Mouse (Mus musculus): ENCODE results near the gene Gcsam. TPM values are rescaled to one million over a fixed set of nuclear protein-coding genes. Genes with fewer than 3 reads are reported as not detected.

Gcsam gene
- 0.53 TPM in 1 of 2 replicates, not detected in the other for total RNA-seq (2014; fragmentation: Nextera tagmentation)
- 0.49 and 0.52 TPM in 2 replicates for total RNA-seq (2017)
- not detected in 2 replicates for polyA plus RNA-seq (2012)

- Histone ChIP-seq H3K9me3 (replicated peaks) (no peaks in the 10 kb centered on the region), H3K4me3 (ENCODE audit: low read depth, low read length) (no peak within 1 kb of the TSS)
- TF ChIP-seq GATA1 (IDR thresholded peaks at IDR 0.05; ENCODE audit: borderline replicate concordance, low read length) = no peak
- TF ChIP-seq GATA2 (IDR thresholded peaks at IDR 0.05; ENCODE audit: borderline replicate concordance, low read depth, low read length) = no peak
- no peak for TF ChIP-seq POLR2AphosphoS5 (IDR thresholded peaks at IDR 0.05; ENCODE audit: insufficient replicate concordance, low read depth, low read length)
- TF ChIP-seq TAL1 (conservative IDR thresholded peaks at IDR 0.05; ENCODE audit: low read depth, low read length) = no peak
- no peak for TF ChIP-seq CTCF (IDR thresholded peaks at IDR 0.05; ENCODE audit: low read depth, low read length)
Observed at GRCm38 (mm10) chr16:45610267-45610666, at the start of gene Gcsam. Gene Gcsam (plus strand): TSS chr16:45610380.

GRCm38 (mm10) chr16:45561747-45562146, 48.4 kb upstream of the Gcsam start:
- DNase-seq (ENCODE audit: low spot score) = no peak
- no peaks in the 10 kb centered on the region for H3K4me1 ChIP-seq (ENCODE audit: insufficient read depth, low read depth, low read length)
- H3K36me3 ChIP-seq (replicated peaks) = no peaks in the 10 kb centered on the region
- no peak for ATAC-seq (ENCODE audit: extremely low read depth, insufficient number of reproducible peaks, low FRiP score, poor library complexity, severe bottlenecking)
- TF ChIP-seq TAL1 (conservative IDR thresholded peaks at IDR 0.05; ENCODE audit: low read depth, low read length) (no peak), GATA2 (IDR thresholded peaks at IDR 0.05; ENCODE audit: borderline replicate concordance, low read depth, low read length) (no peak), CTCF (IDR thresholded peaks at IDR 0.05; ENCODE audit: low read depth, low read length) (no peak), GATA1 (IDR thresholded peaks at IDR 0.05; ENCODE audit: borderline replicate concordance, low read length) (no peak), POLR2AphosphoS5 (IDR thresholded peaks at IDR 0.05; ENCODE audit: insufficient replicate concordance, low read depth, low read length) (no peak)
- H3K9me3 ChIP-seq (replicated peaks) = no peaks in the 10 kb centered on the region
- H3K4me3 ChIP-seq (ENCODE audit: low read depth, low read length) = no peak overlapping the region
- H3K27me3 ChIP-seq (ENCODE audit: insufficient read depth, low read length) = no peaks in the 10 kb centered on the region

More at GRCm38 (mm10) chr16:45610267-45610666, at the start of gene Gcsam:
- Histone ChIP-seq H3K27me3 (ENCODE audit: insufficient read depth, low read length) (0 out of 2 replicates have a peak, but pooled peaks cover 2% of the 10 kb centered on the region), H3K36me3 (replicated peaks) (no peaks in the 10 kb centered on the region), H3K4me1 (ENCODE audit: insufficient read depth, low read depth, low read length) (no peaks in the 10 kb centered on the region)
- DNase-seq (ENCODE audit: low spot score) (no peak), ATAC-seq (ENCODE audit: extremely low read depth, insufficient number of reproducible peaks, low FRiP score, poor library complexity, severe bottlenecking) (no peak)

GRCm38 (mm10) chr16:45572307-45572706, 37.9 kb upstream of the Gcsam start:
- peak; percentile 28; the same call in 1 of the 2 replicates for ATAC-seq (ENCODE audit: extremely low read depth, insufficient number of reproducible peaks, low FRiP score, poor library complexity, severe bottlenecking)

GRCm38 (mm10) chr16:45579883-45580282, 30.3 kb upstream of the Gcsam start:
- Histone ChIP-seq H3K4me3 (ENCODE audit: low read depth, low read length) (no peak overlapping the region), H3K9me3 (replicated peaks) (no peaks in the 10 kb centered on the region), H3K4me1 (ENCODE audit: insufficient read depth, low read depth, low read length) (no peaks in the 10 kb centered on the region), H3K27me3 (ENCODE audit: insufficient read depth, low read length) (no peaks in the 10 kb centered on the region), H3K36me3 (replicated peaks) (no peaks in the 10 kb centered on the region)
- DNase-seq (ENCODE audit: low spot score) (no peak), ATAC-seq (ENCODE audit: extremely low read depth, insufficient number of reproducible peaks, low FRiP score, poor library complexity, severe bottlenecking) (no peak)
- TF ChIP-seq GATA2 (IDR thresholded peaks at IDR 0.05; ENCODE audit: borderline replicate concordance, low read depth, low read length) (no peak), TAL1 (conservative IDR thresholded peaks at IDR 0.05; ENCODE audit: low read depth, low read length) (no peak), POLR2AphosphoS5 (IDR thresholded peaks at IDR 0.05; ENCODE audit: insufficient replicate concordance, low read depth, low read length) (no peak), GATA1 (IDR thresholded peaks at IDR 0.05; ENCODE audit: borderline replicate concordance, low read length) (no peak), CTCF (IDR thresholded peaks at IDR 0.05; ENCODE audit: low read depth, low read length) (no peak)

More at GRCm38 (mm10) chr16:45572307-45572706, 37.9 kb upstream of the Gcsam start:
- Histone ChIP-seq H3K4me1 (ENCODE audit: insufficient read depth, low read depth, low read length) (no peaks in the 10 kb centered on the region), H3K4me3 (ENCODE audit: low read depth, low read length) (no peak overlapping the region), H3K27me3 (ENCODE audit: insufficient read depth, low read length) (no peaks in the 10 kb centered on the region), H3K36me3 (replicated peaks) (no peaks in the 10 kb centered on the region), H3K9me3 (replicated peaks) (no peaks in the 10 kb centered on the region)
- TF ChIP-seq TAL1 (conservative IDR thresholded peaks at IDR 0.05; ENCODE audit: low read depth, low read length) (no peak), POLR2AphosphoS5 (IDR thresholded peaks at IDR 0.05; ENCODE audit: insufficient replicate concordance, low read depth, low read length) (no peak), GATA1 (IDR thresholded peaks at IDR 0.05; ENCODE audit: borderline replicate concordance, low read length) (no peak), CTCF (IDR thresholded peaks at IDR 0.05; ENCODE audit: low read depth, low read length) (no peak), GATA2 (IDR thresholded peaks at IDR 0.05; ENCODE audit: borderline replicate concordance, low read depth, low read length) (no peak)
- no peak for DNase-seq (ENCODE audit: low spot score)

- TF ChIP-seq GATA1 (IDR thresholded peaks at IDR 0.05; ENCODE audit: borderline replicate concordance, low read length) (no peak), POLR2AphosphoS5 (IDR thresholded peaks at IDR 0.05; ENCODE audit: insufficient replicate concordance, low read depth, low read length) (no peak)
- Histone ChIP-seq H3K36me3 (replicated peaks) (no peaks in the 10 kb centered on the region), H3K27me3 (ENCODE audit: insufficient read depth, low read length) (no peaks in the 10 kb centered on the region), H3K9me3 (replicated peaks) (no peaks in the 10 kb centered on the region), H3K4me1 (ENCODE audit: insufficient read depth, low read depth, low read length) (no peaks in the 10 kb centered on the region), H3K4me3 (ENCODE audit: low read depth, low read length) (no peak overlapping the region)
- no peak for DNase-seq (ENCODE audit: low spot score)
- no peak for ATAC-seq (ENCODE audit: extremely low read depth, insufficient number of reproducible peaks, low FRiP score, poor library complexity, severe bottlenecking)
Observed at GRCm38 (mm10) chr16:45582512-45582911, 27.7 kb upstream of the Gcsam start.

- no peaks in the 10 kb centered on the region for H3K4me1 ChIP-seq (ENCODE audit: insufficient read depth, low read depth, low read length)
- TF ChIP-seq GATA1 (IDR thresholded peaks at IDR 0.05; ENCODE audit: borderline replicate concordance, low read length) = no peak
- TF ChIP-seq GATA2 (IDR thresholded peaks at IDR 0.05; ENCODE audit: borderline replicate concordance, low read depth, low read length) = no peak
- TF ChIP-seq CTCF (IDR thresholded peaks at IDR 0.05; ENCODE audit: low read depth, low read length) = no peak
- no peak for TF ChIP-seq TAL1 (conservative IDR thresholded peaks at IDR 0.05; ENCODE audit: low read depth, low read length)
- H3K27me3 ChIP-seq (ENCODE audit: insufficient read depth, low read length) = no peaks in the 10 kb centered on the region
- no peak overlapping the region for H3K4me3 ChIP-seq (ENCODE audit: low read depth, low read length)
- H3K36me3 ChIP-seq (replicated peaks) = no peaks in the 10 kb centered on the region
- H3K9me3 ChIP-seq (replicated peaks) = no peaks in the 10 kb centered on the region
- DNase-seq (ENCODE audit: low spot score) (no peak), ATAC-seq (ENCODE audit: extremely low read depth, insufficient number of reproducible peaks, low FRiP score, poor library complexity, severe bottlenecking) (no peak)
Observed at GRCm38 (mm10) chr16:45593656-45594055, 16.5 kb upstream of the Gcsam start.
